Mouse (Mus musculus) cerebellum, postnatal 10 days (tissue): ENCODE measurements around the gene Il1rl2.

Experiments used
- DNase-seq, 2 experiments: peaks; one replicate each; pipeline ENCODE4 v3.0.0; 2021; ENCODE audit warnings: mixed read lengths in 2 of 2

The Il1rl2 gene

DNA sequence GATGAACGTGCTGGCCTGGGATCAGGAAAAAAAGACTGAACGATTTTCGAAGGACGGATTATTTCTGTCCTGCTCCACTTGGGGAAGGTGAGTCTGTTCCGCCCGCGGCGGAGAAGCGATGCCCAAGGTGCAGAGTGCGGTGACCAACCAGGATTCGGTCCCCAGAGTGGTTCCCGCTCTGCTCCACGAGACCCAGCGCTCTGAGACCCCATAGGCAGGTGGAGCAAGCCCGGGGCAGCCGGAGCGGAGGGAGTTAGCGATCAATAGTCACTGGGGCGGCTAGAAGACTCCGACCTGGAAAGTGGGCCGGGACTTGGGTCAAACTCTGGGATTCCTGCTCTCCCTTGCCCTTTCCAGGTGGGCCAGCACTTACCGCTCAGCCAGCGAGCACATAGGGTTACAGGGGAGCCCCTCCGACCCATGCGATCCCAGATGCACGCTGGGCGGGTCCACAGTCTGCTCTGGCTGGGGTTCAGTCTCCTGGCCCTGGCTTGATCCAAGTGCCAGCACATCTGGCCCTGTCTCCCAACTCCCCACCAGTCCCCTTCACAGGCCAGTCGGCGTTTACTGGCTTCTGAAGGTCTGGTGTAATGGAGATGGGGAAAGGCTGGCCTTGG, 1.4 kb downstream of the Il1rl2 start:
- DNase-seq, result no peak

DNA sequence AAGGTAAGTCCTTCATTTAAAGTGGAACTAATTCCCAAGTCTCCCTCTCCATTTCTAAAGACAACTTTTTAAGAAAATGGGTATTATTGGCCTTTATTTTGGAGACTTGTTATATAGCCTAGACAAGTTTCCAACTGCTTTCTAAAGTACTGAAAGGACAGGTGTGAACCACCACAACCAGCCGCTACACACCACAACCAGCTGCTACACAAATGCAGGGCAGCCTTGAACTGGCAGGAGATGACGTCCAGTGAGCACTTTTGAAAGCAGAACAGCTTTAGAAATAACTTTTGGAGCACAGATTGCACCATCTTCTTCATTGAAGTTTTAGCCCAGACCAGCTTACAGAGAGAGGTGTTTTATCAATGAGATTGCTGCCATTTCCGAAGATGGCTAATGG, 3.2 kb downstream of the Il1rl2 start:
- DNase-seq, result no peak

DNA sequence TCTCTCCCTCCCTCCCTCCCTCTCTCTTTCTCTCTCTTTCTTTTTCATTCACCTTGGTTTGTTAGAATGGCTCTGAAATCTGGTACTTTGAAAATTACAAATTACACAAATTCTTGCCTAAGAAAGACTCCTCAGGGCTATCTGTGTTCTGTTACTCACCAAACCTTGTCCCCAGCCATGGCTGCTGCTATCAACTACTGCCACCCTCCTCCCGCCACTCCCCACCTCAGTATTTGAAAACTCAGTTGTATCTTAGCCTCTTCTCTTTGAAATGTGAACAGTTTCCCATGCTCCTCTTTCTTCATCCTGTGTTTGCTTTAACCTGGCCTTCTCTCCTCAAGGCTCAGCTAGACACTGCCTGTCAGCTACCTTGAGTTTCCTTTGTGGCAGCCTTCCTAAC, 5.1 kb downstream of the Il1rl2 start:
- DNase-seq, result no peak

DNA sequence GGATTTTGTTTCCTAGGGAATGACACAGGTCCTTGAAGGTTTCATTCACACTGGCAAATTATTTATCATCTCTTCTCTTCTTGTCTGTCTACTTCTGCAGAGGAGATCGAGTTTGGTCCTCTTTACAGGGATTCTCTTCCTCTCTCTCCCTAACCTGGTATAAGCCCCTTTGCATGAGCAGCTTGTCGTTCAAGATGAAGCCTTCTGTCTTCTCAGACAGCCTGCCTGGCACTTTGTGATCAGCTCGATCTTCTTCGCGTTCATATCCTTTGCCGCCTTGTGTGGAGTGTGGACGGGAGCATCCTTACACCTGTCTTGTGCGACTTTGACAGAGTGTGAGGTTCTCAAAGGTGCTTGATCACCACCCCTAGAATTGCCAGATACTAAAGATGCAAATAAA, 5.8 kb downstream of the Il1rl2 start:
- no peak for DNase-seq

DNA sequence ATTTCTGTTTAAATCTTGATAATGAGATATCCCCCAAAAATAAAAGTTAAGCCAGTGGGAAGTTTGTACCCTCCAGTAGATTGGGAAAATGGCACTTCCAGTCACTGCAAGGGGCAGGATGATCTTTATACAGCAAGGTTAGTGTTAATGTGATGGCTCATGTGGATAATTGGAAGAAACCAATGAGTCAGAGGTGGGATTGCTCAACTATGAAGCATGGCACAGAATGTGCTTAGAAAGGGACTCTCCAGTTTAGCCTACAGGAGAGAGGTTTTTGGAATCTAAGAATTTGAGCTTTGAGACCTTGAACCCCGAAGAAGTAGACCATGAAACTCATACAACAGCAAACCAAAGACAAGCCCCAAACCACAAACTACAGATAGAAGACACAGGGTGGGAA, 14.9 kb downstream of the Il1rl2 start:
- no peak for DNase-seq

DNA sequence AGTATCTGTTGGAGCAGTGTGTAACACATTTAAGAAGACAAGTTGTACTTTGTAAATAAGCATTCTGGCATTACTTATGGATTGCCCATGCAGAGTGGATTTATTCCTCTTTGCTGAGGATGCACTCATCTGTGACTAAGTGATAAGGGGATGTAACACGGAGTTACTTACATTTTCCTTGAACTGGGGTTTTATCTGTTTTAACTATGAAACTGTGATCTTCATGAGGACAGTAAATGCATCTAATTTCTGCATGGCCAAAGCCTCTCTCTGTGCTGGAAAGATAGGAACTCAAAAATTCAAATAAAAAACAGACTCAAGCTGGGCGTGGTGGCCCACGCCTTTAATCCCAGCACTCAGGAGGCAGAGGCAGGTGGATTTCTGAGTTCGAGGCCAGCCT, 15.7 kb downstream of the Il1rl2 start:
- DNase-seq, result no peak

DNA sequence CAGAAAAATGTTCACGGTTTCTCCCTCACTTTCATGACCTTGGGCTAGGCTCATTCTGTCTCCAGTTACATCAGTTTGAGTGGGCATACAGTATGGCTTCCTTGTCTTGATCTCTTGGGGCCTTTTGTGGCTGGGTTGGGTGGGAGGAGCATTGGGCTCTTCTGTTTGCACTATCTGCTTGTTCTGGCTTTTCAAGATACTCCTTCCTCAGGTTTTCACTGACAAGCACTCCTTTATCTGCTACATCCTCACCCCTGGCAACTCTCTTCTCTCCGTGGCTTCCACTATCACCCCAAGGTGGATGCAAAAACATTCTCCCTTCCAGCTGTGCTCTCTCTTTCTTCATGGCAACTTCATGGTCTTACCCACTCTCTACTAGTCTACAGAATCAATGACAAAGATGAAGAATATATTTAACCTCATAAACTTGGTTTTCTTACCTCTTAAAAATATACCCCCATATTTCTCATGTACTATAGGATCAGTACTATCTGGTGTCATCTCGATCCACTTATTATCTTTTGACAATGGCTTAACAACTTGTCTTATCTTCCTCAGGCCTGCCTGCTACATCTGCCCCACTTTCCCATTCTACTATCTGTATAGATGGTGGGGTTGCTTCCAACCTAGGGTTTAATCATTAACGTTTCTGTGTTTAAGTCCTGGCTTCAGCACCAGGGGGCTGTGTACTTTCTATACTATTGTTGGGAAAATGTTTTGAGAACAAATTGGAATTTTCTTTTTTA, 27.9 kb downstream of the Il1rl2 start:
- DNase-seq, result no peak

DNA sequence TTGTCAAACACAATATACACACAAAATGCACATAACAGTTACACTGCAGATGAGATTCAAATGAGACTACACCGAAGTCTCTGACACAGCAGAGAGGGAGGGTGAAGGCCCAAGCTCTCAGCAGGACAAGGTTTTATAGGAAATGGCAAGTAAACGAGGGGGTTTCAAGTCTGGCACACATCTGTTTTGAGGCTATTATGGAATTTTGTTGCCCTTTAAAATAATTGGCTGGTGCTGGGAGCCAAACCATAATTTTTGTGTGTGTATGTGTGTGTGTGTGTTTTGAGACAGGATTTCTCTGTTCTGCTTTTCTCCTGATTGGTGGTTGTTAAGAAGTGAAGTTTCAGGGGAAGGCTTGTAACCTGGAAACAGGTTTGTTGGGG, 28.5 kb downstream of the Il1rl2 start:
- DNase-seq, result no peak

DNA sequence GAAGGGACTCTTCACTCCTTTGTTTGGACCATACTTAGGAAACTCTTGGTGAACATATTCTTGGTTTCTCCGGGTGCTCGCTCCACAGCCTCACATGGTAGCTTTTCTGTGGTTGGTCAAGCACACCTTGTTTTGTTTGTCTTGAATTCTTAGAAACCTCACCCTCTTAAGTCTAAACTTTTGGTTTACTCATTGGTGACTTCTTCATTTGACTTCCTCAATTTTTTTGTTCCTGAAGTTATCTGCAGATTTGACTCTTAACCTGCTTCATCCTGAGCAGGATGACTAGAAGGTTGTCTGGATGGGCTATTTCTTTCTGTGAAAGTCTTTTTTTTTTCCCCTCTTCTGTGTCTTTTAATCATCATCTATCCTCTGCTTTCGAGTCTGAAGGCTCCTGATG, 30.3 kb downstream of the Il1rl2 start:
- DNase-seq, result no peak

DNA sequence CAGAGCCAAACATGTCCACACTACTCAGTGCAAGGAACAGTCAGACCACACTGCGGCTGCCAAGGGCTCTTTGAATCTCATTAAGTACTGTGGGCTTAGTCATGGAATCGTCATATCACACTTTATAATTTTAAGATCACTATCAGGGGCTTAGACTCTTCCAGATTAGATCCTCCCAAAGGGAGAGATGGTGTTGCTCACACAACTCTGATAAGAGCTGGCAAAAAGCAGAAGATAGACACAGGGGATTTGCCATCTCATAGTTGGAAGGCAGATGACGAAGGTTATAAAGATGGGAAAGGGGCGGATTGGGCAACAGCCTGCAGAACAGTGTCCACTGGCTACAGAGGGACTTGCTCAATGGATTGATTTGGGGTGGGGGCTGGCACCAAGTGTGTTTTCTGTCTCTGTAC, 31.0 kb downstream of the Il1rl2 start:
- DNase-seq, result no peak

DNA sequence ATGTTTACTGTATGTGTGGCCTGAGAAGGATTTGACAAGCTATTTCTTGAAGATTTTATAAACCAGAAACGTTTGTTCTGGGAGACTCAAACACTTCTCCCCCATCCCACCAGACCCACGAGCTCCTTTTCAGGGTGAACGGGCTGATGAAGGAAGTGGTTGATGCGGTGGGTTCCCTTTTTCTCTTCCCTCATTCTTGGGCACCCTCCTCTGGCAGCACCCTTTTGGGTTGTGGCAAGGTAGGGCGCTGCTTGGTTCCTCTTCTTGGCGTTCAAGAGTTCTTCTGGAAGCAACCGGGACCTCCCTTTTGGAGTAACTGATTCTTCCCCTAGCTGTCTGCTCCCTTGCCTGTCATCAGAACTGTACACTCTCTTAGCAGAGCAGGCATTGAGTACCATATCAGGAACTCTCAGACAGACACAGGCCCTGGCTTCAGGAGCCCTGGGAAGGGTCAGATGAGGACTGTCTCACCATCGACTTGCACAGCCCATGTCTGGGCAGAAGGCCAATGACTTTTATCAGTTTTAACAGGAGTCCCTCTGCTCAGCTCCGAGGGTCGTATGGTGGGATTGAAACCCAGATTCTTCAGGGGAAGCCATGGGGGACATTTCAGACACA, 31.6 kb downstream of the Il1rl2 start:
- no peak for DNase-seq

DNA sequence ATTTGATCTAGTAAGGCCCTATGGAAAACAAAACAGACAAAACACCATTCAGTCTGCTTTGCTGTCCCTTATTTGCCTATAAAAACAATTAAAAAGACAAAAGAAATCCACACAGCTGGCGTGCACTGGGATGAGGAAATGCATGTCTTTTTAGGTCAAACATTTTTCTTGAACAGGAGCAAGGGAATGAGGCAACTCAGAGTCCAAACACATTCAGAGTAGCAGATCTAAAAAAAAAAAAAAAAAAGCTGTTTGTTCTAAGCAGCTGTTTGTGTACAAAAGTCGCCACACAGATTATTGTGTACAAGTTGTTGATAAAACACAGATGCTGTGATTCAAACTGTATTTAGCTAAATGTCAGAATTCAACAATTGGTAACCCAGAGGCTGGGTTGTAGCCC, 33.5 kb downstream of the Il1rl2 start:
- DNase-seq, result no peak

DNA sequence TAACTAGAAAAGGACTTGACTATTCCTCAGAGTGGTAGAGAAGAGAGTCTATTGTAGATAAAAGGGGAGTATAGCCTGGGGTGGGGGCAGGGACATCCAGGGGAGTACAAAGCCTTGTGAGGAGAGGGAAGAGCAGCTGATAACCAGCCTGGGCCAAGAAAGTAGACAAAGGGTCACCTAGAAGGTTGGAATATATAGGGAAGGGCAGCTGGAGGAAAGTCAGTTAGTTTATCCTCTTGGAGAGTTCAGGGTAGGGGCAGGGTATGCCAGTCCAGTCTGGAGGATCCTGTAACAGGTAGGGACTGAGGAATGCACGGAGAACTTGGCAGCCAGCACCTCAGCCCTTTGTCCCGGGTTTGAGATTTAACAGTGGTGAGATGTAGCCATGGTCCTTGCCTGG, 33.9 kb downstream of the Il1rl2 start:
- DNase-seq, result no peak

DNA sequence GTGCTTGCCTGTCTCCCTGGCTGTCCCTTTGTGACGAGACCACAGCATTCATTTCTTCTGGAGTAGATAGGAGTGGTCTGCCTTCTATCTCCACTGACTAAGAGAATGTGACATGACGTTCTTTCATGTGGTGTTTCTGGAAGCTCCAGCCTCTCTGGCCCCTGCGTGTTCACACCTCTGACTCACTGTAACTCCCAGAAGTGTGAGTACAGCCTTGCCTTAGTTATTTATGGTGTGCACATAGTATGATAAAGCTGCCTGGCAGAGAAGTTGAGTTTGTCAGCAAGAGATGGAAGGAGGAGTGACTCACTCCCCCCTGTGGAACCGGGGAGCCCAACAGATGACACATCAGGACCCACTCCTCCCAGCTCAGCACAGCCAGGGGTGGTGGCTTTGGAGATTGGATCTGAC, 34.4 kb downstream of the Il1rl2 start:
- DNase-seq, result no peak

DNA sequence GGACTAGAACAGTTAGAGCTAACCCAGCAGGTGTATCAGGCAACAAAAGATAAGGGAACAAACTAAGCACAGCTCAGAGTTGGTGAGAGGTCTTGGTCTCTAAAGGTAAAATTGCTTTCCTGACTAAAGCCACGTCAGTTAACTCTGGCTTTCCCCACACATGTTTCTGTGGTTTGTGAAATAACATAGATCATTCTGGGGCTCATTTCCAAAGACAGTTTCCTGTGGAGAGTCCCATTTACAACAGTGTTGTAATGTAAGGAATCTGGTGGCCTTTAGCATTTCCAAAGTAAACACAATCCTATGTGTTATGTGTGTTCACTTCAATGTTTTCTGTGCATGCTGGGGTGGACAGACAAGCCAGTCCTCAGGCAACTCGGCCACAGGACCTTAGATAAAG, 35.3 kb downstream of the Il1rl2 start:
- DNase-seq, result no peak

DNA sequence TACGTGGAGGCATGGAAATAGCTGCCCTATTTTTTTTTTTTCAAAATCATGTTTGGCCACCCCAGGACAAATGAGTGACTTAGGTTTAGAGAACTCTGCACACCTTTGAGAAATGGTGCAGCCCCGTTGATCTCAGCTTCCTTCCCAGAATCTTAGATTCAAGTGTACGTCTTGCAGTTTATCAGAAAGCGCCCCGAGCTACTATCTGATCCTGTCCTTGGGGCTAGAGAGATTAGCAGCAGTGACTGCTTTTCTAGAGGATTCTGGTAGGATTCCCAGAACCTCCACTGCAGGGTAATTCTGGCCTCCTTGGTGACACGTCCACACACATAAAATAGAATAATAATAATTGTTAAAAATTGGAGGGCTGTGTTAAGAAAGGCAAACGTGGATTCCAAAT, 36.6 kb downstream of the Il1rl2 start:
- DNase-seq, result no peak

DNA sequence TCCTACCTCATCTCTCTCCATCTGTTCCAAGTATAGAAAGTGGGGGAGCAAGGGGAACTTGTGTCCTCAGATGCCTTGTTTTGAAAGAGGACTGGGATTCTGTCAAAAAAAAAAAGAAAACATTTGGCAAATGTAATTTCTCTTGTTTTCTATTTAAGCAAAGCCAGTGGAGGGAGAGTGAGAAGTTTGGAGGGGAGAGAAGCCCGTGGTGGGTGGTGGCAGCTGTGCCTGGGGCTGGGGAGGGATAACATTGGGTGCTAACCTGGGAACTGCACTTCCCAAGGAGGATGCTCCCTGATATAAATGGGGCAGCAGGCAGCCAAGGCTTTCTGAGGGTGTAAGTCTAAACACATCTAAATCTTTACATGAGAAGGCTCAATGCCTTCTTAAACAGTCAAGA, 37.2 kb downstream of the Il1rl2 start:
- DNase-seq, result no peak

DNA sequence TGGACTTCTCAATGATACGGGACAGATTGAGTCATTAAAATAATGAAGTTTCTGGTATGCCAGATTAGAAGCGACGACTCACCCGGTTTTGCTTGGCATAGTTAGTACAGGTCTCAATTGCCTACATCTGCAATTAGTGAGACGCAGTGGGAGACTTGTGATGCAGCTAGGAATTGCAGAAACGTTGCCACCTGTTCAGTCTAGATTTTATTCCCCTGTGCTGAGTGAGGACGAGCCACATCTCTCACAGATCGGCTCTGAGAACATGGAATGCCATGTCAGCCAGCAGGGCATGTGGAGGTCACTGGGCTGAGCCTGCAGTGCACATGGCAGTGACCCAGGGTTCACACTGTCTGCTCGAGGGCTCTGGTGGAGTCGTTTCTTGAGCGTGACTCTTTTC, 38.4 kb downstream of the Il1rl2 start:
- no peak for DNase-seq

DNA sequence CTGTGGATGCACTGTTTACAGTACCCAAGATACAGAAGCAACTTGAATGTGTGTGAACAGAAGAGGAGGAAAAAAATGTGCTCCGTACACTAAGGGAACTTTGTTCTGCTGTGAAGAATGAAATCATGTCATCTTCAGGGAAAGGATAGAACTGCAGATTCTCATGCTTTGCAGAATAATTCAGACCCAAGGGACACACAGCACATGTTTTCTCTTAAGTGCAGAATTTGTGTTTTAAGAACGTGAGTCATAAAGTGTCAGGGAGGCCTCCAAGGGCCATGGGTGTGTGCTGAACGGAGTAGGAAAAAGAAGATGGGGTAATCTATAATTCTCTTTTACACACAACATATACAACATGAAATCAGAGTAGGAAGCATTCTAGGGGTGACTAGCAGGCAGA, 48.5 kb downstream of the Il1rl2 start:
- DNase-seq, result no peak

DNA sequence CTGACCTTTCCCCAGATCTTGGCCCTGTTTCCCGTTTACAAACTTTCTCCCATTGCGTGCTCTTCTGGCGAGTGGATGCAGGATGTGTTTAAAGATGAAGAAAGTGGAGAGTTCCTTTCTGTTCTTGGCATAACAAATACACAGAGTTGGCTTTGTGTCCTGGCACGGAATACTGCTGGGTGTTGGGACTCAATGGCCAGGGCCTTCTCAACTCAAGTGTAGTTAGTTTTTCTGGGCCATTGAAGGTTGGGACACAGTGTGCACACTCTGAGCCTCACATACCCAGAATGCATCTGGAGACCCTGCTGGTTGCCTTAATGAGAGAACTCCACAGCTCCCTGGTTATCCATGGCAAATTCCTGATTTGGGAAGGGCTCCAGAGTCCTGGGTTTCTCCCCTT, 50.7 kb downstream of the Il1rl2 start:
- peak; percentile 51 to 63 for DNase-seq

DNA sequence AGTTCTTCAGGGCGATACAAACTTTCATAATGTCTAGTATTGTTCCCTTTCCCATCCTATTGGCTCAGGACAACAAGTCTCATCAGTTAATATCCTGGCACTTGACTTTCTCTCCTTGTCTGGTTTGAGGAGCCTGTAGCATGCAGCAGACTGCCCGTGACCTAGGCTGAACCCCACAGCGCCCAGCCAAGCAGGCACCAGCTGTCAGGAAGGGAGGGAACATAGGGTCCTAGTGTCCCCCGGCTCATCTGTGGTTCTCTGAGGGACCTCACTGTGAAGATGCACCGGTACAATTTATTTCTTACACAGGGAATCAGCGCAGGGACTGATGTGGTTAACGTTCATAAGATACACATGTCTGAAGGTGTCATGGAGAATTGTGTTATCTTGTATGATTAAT, 52.3 kb downstream of the Il1rl2 start:
- DNase-seq, result peak; percentile 51 to 66

DNA sequence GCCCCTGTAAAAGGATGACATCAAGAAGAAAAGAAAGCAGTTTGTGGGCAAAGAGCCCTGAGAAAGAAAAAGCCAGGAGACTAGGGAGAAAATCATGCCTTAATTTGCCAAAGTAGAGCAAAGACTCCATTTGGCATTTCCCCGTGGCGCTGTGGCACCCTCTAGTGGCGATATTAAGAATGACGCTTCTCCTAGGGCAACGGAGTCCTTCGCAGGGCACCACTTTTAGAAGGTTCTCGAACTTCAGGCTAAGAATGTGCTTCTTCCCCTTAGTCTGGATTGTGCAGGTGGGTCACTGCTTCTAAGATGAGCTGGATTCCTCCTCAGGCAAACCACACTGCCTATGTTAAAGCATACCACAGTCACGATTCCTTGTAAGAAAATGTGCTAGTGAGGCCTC, 54.4 kb downstream of the Il1rl2 start:
- peak; percentile 78 to 82 for DNase-seq

DNA sequence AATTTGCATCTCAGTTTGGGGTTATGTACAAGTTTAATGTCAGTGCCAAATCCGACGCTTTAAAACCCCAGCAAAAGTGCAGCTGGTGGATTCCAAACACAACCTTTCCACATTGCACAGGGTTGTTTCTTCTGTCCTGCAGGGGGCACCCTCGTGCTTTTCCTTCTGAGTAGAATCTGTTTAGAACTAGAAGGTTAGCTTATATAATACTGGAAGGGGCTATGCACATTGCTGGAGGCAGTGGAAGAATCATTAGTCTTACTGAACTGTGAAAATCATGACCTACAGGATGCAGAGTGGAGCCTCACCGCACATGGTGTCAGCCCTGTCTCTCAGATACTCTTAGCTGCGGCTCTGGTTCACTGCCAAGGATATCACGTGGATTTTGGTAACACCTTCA, 55.7 kb downstream of the Il1rl2 start:
- peak; percentile 76 to 78 for DNase-seq

DNA sequence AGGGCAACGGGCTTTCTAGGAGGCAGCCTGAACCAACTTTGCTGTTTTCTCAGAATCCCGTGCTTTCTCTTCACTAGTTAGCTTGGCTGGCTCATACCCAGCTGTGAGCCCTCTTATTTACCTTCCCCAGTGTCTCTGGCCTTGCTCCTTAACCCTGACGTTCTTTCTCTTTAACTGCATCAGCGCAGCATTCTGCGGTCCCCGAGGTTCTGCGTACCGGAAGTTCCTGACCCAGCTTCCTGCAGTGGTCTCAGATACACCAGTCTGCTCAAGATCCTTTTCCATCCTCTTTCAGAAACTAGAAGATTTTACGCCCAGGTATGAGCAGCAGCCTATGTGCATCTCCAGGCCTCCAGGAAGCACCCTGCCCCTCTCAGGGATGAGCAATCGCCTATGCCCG, 56.6 kb downstream of the Il1rl2 start:
- no peak for DNase-seq

DNA sequence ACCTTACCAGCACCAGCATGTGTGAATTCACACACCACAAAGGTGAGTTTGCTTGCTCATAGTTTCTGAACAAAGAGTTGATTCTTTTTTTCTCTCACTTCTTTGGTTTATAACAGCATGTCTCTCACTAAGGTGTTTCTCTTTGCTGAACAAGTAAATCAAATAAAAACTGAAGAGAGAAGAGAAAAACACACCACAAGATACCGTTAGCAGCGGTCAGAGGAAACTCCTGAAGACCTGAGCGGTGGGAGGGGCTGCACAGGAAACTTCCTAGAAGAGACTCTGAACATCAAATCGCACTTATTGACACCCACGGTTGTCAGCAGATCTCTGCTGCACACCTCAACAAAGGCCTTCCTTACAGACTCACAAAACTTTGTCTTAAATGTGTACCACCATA, 58.4 kb downstream of the Il1rl2 start:
- DNase-seq, result no peak
